Mouse (Mus musculus): Measurements from ENCODE around the gene Olfr1303. TPM values are rescaled to one million over a fixed set of nuclear protein-coding genes. Genes with fewer than 3 reads are reported as not detected.

Gene Olfr1303
- not detected in 2 replicates for polyA plus RNA-seq (2015; fragmentation: Nextera tagmentation; extraction: Ambion mirVana)

DNA sequence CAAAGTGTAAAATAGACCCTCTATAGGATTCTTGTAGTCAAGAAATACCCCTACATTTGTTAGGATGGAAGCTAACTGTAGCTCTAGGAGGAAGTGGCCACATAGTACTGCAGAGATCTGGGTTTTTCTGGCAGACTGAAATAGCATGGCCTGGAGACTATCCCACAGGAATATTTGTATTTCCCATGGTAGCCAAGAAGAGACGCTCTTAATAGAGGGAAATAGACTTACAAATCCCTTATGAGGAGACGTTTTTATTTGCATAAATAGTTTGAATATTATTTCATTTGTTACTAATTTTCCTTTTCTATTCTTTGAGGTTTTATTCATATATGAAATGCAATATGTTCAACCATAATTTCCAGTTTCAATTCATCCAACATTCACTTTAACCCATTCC lies at the start of gene Olfr1303:
Olfr1303 (minus strand) TSS at position 101 of the 400 bp plus-strand sequence.

GRCm38 (mm10) chr2:111777129-111777528 lies 43.0 kb downstream of the Olfr1303 start, which contains the start of gene Olfr1302:
Gene Olfr1302 (plus strand): TSS chr2:111777429.

Other genes starting within 250 kb of the Olfr1303 start
- not detected in 2 replicates for gene Olfr1297, start 193.8 kb downstream of the Olfr1303 start, polyA plus RNA-seq (2015; fragmentation: Nextera tagmentation; extraction: Ambion mirVana)
- gene Olfr1298, start 171.1 kb downstream of the Olfr1303 start, polyA plus RNA-seq (2015; fragmentation: Nextera tagmentation; extraction: Ambion mirVana), result not detected in 2 replicates
- gene Olfr1299, start 158.9 kb downstream of the Olfr1303 start, polyA plus RNA-seq (2015; fragmentation: Nextera tagmentation; extraction: Ambion mirVana), result not detected in 2 replicates
- not detected in 2 replicates for gene Olfr1301, start 69.3 kb downstream of the Olfr1303 start, polyA plus RNA-seq (2015; fragmentation: Nextera tagmentation; extraction: Ambion mirVana)
- gene Olfr1302, start 42.9 kb downstream of the Olfr1303 start, polyA plus RNA-seq (2015; fragmentation: Nextera tagmentation; extraction: Ambion mirVana), result not detected in 2 replicates
- gene Olfr1305, start 56.8 kb upstream of the Olfr1303 start, polyA plus RNA-seq (2015; fragmentation: Nextera tagmentation; extraction: Ambion mirVana), result not detected in 2 replicates
- gene Olfr1306, start 95.9 kb upstream of the Olfr1303 start, polyA plus RNA-seq (2015; fragmentation: Nextera tagmentation; extraction: Ambion mirVana), result not detected in 2 replicates
- gene Olfr1307, start 129.1 kb upstream of the Olfr1303 start, polyA plus RNA-seq (2015; fragmentation: Nextera tagmentation; extraction: Ambion mirVana), result 0.01 TPM in 1 of 2 replicates, not detected in the other
- gene Olfr1308, start 144.6 kb upstream of the Olfr1303 start, polyA plus RNA-seq (2015; fragmentation: Nextera tagmentation; extraction: Ambion mirVana), result not detected in 2 replicates
- not detected in 2 replicates for gene Olfr1309, start 169.9 kb upstream of the Olfr1303 start, polyA plus RNA-seq (2015; fragmentation: Nextera tagmentation; extraction: Ambion mirVana)
- gene Olfr1310, start 192.4 kb upstream of the Olfr1303 start, polyA plus RNA-seq (2015; fragmentation: Nextera tagmentation; extraction: Ambion mirVana), result not detected in 2 replicates
- gene Olfr1311, start 204.1 kb upstream of the Olfr1303 start, polyA plus RNA-seq (2015; fragmentation: Nextera tagmentation; extraction: Ambion mirVana), result not detected in 2 replicates
- not detected in 2 replicates for gene Olfr1312, start 229.9 kb upstream of the Olfr1303 start, polyA plus RNA-seq (2015; fragmentation: Nextera tagmentation; extraction: Ambion mirVana)

Measured in skeletal muscle tissue, postnatal 0 days (tissue).